Mouse (Mus musculus) kidney, postnatal 0 days (tissue): ENCODE results near the gene Prr19. TPM values are rescaled to one million over a fixed set of nuclear protein-coding genes. Genes with fewer than 3 reads are reported as not detected.
"Not testable (repeated sequence)": the region's sequence is repeated elsewhere in the genome, so short reads cannot be mapped to it uniquely, and the experiment has no call there.

ENCODE experiments used
- ATAC-seq: fragments of 200-750 bp; cut with Nextera tagmentation; replicated peaks from 2 replicates; pipeline ENCODE4 v1.8.0; 2017; ENCODE audit warnings: low read depth, moderate number of reproducible peaks, moderate TSS enrichment, moderate library complexity; ENCODE audit not compliant: low FRiP score
- DNase-seq: peaks from one replicate; pipeline ENCODE4 v3.0.0-alpha.2; 2016; ENCODE audit warnings: low spot score
- H3K27ac ChIP-seq: fragments of 300-500 bp; sonication (generic); 2 replicates; pipeline ENCODE4 v1.5.1; 2014; ENCODE audit warnings: mild to moderate bottlenecking
- H3K27me3 ChIP-seq: fragments of 300-500 bp; sonication (generic); 2 replicates; pipeline ENCODE4 v1.6.1; 2014; ENCODE audit warnings: low read length, mixed read lengths; ENCODE audit not compliant: insufficient read depth
- H3K36me3 ChIP-seq: fragments of 300-500 bp; sonication (generic); 2 replicates; pipeline ENCODE4 v1.6.1; 2014; ENCODE audit warnings: low read length, mixed read lengths; ENCODE audit not compliant: insufficient read depth
- H3K4me1 ChIP-seq: fragments of 300-500 bp; sonication (generic); replicated peaks from 2 replicates; pipeline ENCODE4 v1.6.1; 2014; ENCODE audit warnings: antibody characterized with exemption, low read length, mixed read lengths; ENCODE audit not compliant: insufficient read depth
- H3K4me2 ChIP-seq: fragments of 300-500 bp; sonication (generic); 2 replicates; pipeline ENCODE4 v1.6.1; 2014; ENCODE audit warnings: mild to moderate bottlenecking, low read length, moderate library complexity, mixed read lengths
- H3K4me3 ChIP-seq: fragments of 300-500 bp; sonication (generic); replicated peaks from 2 replicates; pipeline ENCODE4 v1.5.1; 2014; ENCODE audit warnings: low read depth, low read length
- H3K9ac ChIP-seq: fragments of 300-500 bp; sonication (generic); 2 replicates; pipeline ENCODE4 v1.6.1; 2014; ENCODE audit warnings: low read depth, low read length
- H3K9me3 ChIP-seq: fragments of 300-500 bp; sonication (generic); replicated peaks from 2 replicates; pipeline ENCODE4 v1.6.1; 2016; ENCODE audit warnings: low read length, inconsistent platforms, mixed read lengths
- CTCF ChIP-seq: IDR thresholded peaks from 2 replicates; pipeline ENCODE4 v1.5.1; 2016; ENCODE audit warnings: antibody characterized with exemption, low read depth, mild to moderate bottlenecking, moderate library complexity
- WGBS: fragments of 180-500 bp; shearing (Covaris S2); extraction: QIAGEN DNeasy Blood & Tissue Kit; methylation state at CpG from one replicate; pipeline ENCODE4 v1.1.7; 2014; 5-methylcytosine and 5-hydroxymethylcytosine counted together
- polyA plus RNA-seq: library from polyadenylated mRNA; unstranded; fragments of >200 nt; fragmentation: Nextera tagmentation; extraction: Ambion mirVana; gene quantifications from 2 replicates; pipeline ENCODE4 v1.2.1, GENCODE M21; 2015

The Prr19 gene
- polyA plus RNA-seq: 0.21 and 0.26 TPM in 2 replicates

DNA sequence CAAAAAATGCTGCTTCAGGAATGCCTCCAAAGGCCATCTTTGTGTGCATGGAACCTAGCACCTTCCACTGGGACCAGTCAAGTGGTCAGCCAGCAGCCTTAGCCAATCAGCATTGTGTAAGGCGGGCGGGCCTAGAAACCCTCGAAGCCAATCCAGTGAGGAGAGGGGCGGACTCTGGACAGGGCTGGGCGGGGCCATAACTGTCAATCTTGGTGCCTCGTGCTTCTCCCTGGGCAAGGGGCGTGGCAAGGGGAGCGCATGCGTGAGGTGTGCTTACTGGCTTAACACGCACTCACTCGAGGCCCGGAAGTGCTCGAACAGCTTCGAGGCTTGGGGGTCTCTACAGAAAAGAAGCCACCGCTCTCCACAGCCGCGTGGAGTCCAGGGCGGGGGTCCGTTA is at the start of gene Prr19:
TSS of gene Prr19 (plus strand) at position 349 of the 400 bp plus-strand sequence.
- ATAC-seq (peak; percentile 25), DNase-seq (peak; percentile 65)
- Histone ChIP-seq H3K9ac (no peak within 1 kb of the TSS), H3K4me1 (peaks cover 3% of the 10 kb centered on the region; the same call in 1 of the 2 replicates), H3K4me3 (no peak within 1 kb of the TSS), H3K4me2 (no peak within 1 kb of the TSS), H3K27ac (no peak within 1 kb of the TSS), H3K9me3 (no peaks in the 10 kb centered on the region), H3K27me3 (no peaks in the 10 kb centered on the region), H3K36me3 (no peaks in the 10 kb centered on the region)
- TF ChIP-seq CTCF: no peak
- 62% methylated on average over 19 of the region's 19 CpGs for WGBS

DNA sequence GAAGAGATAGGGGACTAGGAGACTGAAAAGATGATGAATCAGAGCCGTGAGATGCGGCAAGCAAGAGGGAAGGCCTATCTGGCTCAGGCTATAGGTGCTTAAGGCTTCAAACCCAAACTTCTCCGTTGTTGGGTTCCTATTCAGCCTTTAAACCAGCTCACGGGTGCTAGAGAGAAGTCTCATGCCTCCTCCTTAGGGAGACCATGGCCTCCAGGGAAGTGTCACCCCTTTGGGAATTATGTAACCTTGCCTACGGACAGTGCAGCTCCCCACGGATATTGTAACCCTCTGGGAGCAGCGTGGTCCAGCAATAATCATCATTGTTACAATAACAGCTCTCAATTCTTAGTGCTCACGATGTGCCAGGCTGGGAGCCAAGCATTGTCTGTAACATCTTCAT is 49.4 kb upstream of the Prr19 start:
- 0 out of 2 replicates have a peak overlapping the region, but pooled peaks have one; percentile 97 for H3K9ac ChIP-seq
- no peak for TF ChIP-seq CTCF
- WGBS: 17% methylated on average over 8 of the region's 8 CpGs

GRCm38 (mm10) chr7:25261896-25262295 is 39.3 kb upstream of the Prr19 start:
- TF ChIP-seq CTCF: no peak
- 88% methylated on average over 1 of the region's 1 CpGs for WGBS
- peaks cover 1% of the 10 kb centered on the region; the same call in 1 of the 2 replicates for H3K4me1 ChIP-seq

More for the DNA sequence above, 49.4 kb upstream of the Prr19 start:
- peaks cover 20% of the 10 kb centered on the region for H3K4me1 ChIP-seq
- ATAC-seq: no peak
- H3K4me2 ChIP-seq: peak overlapping the region; percentile 81
- peak overlapping the region; percentile 96 for H3K27ac ChIP-seq
- H3K27me3 ChIP-seq: no peaks in the 10 kb centered on the region
- H3K4me3 ChIP-seq: peak overlapping the region; percentile 97
- H3K9me3 ChIP-seq: no peaks in the 10 kb centered on the region
- no peak for DNase-seq
- no peaks in the 10 kb centered on the region for H3K36me3 ChIP-seq

DNA sequence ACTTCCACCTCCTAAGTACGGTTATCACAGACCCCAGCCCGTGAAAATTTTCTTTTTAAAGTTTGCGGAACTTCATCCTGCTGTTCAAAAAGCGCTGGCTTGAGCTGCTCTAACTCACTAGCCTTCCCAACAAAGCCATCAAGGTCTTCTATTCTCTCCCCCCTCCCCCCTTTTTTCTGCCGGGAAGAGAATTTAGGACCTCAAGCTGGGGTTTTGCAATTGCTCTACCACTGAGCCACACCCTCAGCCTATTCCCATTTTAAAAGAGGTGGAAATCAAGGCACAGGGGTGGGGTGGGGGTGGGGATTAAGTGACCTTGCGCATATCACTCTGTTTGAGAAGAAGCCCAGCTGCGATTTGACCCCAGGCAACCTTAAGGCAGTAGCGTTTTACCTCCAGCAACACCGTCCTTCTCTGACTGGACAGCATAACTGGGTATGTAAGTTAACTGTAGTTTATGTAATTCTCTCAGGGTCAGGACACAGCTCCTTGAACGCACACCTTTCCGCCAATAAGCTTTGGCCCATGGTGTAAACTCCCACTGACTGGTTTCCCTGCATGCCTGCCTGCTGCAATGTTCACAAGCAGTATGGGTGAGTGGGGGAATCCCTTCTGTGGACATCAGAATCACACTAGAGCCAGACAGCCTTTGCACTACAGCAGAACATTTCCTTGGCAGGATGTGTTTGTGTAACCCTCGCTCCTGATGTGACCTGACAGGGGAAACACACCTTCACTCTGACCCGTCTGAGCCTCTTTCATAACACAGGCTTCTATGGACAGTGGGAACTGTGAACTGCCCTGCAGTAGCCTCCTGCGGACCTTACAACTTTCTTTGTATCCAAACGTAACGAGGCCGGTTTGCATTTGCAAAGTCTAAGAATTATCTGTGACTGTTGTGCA is 37.0 kb upstream of the Prr19 start:
- no peak for TF ChIP-seq CTCF
- Histone ChIP-seq H3K4me3 (no peak overlapping the region), H3K9me3 (no peaks in the 10 kb centered on the region), H3K27me3 (no peaks in the 10 kb centered on the region), H3K4me2 (no peak overlapping the region), H3K9ac (no peak overlapping the region), H3K36me3 (no peaks in the 10 kb centered on the region), H3K4me1 (peaks cover 8% of the 10 kb centered on the region; the same call in 1 of the 2 replicates), H3K27ac (no peak overlapping the region)
- 33% methylated on average over 17 of the region's 17 CpGs for WGBS
- no peak for DNase-seq
- no peak for ATAC-seq

More at GRCm38 (mm10) chr7:25261896-25262295, 39.3 kb upstream of the Prr19 start:
- no peak for ATAC-seq
- DNase-seq: no peak
- no peak overlapping the region for H3K27ac ChIP-seq
- no peaks in the 10 kb centered on the region for H3K9me3 ChIP-seq
- H3K27me3 ChIP-seq: no peaks in the 10 kb centered on the region
- H3K4me3 ChIP-seq: no peak overlapping the region
- H3K9ac ChIP-seq: no peak overlapping the region
- H3K36me3 ChIP-seq: no peaks in the 10 kb centered on the region
- no peak overlapping the region for H3K4me2 ChIP-seq

DNA sequence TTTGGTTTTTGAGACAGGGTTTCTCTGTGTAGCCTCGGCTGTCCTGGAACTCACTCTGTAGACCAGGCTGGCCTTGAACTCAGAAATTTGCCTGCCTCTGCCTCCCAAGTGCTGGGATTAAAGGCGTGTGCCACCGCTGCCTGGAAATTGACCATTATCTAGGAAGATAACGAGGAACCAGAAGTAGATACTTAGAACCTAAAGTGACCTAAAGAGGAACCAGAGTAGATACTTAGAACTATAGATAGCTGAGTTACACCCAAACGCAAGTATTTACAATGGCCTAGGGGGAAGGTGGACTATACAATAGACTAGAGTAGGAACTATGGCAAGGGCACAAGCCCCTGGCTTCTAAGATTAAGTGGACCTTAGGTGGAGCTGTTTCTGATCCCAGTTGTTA is 35.5 kb upstream of the Prr19 start:
- not testable (repeated sequence) for H3K36me3 ChIP-seq, H3K4me3 ChIP-seq, H3K9ac ChIP-seq, H3K27ac ChIP-seq, DNase-seq, H3K27me3 ChIP-seq, H3K9me3 ChIP-seq, H3K4me2 ChIP-seq, ATAC-seq
- peaks cover 15% of the 10 kb centered on the region; the same call in 1 of the 2 replicates for H3K4me1 ChIP-seq
- 87% methylated on average over 5 of the region's 5 CpGs for WGBS

DNA sequence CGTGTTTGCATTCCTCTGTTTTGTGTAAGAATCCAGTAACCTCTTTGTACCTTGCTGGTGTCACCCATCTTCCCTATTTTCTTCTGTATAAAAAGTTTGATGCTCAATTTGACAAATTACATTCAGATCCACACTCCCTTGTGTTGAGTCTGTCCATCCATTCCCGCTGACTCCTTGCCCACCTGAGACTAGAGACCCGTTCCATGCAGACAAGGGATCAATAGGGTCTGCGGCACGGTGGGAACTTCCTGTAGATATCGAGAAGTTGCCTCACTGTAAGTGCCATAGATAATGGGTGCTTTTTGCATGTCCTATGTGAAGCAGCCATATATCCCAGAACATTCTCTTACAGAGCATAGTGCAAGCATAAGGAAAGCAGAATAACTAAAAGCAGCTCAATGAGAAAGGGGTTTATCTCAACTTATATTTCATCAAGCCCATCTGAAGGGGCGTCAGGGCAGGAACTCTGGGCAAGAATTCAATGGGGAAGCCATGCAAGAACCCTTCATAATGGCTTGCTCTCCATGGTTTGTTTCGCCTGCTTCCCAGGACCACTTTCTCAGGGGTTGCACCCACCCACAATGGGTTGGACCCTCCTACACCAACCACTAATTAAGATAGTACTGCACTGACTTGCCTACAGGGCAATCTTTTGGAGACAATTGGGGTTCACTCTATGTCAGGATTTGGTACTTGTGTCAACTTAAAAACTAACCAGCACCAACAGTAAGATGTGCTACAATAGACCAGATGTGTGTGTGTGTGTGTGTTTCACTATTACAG is 34.8 kb upstream of the Prr19 start:
- ATAC-seq: no peak
- Histone ChIP-seq H3K4me2 (peak overlapping the region; percentile 61), H3K36me3 (0 out of 2 replicates have a peak, but pooled peaks cover 6% of the 10 kb centered on the region), H3K27me3 (no peaks in the 10 kb centered on the region), H3K4me3 (no peak overlapping the region), H3K9me3 (no peaks in the 10 kb centered on the region), H3K27ac (no peak overlapping the region), H3K4me1 (peaks cover 15% of the 10 kb centered on the region; the same call in 1 of the 2 replicates), H3K9ac (no peak overlapping the region)
- no peak for DNase-seq
- no peak for TF ChIP-seq CTCF
- WGBS: 84% methylated on average over 8 of the region's 8 CpGs
